Mouse (Mus musculus): ENCODE results near the gene Gm38119. TPM values are rescaled to one million over a fixed set of nuclear protein-coding genes. Genes with fewer than 3 reads are reported as not detected.

Gm38119 gene
- 0.45 and 1.1 TPM in 2 replicates for polyA plus RNA-seq (2012; rRNA removed)

DNA sequence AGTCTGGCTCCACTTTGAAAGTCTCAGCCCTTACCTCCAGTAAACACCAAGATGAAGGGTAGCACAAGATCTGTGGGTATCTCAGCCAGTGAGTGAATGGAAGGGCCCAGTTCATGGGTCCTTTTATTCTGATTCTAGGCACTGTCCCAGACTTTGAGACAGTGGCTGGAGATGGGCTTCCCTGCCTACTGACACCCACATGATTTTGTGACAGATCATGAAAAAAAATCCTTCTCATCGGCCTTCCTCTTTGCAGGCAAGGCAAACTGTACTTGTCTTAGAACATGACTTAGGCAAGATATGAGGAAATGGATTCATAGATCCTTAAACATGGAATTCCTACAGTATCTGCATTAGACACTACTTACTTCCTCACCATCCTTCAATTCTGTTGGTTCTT is at the start of gene Gm38119:
Gene Gm38119, minus strand, starts transcription at position 101 of the 400 bp plus-strand sequence.

DNA sequence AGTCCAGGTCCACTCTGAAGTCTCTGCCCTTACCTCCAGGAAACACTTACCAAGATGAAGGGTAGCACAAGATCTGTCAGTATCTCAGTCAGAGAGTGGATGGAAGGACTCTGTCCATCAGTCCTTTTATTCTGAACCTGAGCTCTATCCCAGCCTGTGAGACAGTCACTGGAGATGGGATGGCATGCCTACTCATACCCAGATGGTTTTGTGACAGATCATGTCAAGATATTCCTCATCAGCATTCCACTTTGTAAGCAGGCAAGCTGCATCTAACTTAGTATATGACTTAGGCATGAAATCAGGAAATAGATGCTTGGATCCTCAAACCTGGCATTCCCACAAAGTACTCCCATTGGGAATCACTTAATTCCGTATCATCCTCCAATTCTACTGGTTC is 39.9 kb upstream of the Gm38119 start, which contains the start of gene Lce1i:
Gene Lce1i, minus strand, starts transcription at position 101 of the 400 bp plus-strand sequence.

GRCm38 (mm10) chr3:92764965-92765364 is 26.1 kb upstream of the Gm38119 start, which contains the start of gene Lce1h:
Gene Lce1h (minus strand): TSS chr3:92765065.

DNA sequence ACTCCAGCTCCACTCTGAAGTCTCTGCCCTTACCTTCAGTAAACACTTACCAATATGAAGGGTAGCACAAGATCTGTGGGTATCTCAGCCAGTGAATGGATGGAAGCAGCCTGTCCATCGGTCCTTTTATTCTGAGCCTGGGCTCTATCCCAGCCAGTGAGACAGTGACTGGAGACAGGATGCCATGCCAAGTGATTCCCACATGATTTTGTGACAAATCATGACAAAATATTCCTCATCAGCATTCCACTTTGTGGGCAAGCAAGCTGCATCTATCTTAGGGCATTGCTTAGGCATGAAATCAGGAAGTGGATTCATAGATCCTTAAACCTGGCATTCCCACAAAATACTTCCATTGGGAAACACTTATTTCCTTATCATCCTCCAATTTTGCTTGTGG is 13.3 kb upstream of the Gm38119 start, which contains the start of gene Lce1g:
Gene Lce1g, minus strand, starts transcription at position 101 of the 400 bp plus-strand sequence.

GRCm38 (mm10) chr3:92720250-92720649 is 18.6 kb downstream of the Gm38119 start, which contains the start of gene Lce1f:
Gene Lce1f (minus strand): TSS chr3:92720350.

DNA sequence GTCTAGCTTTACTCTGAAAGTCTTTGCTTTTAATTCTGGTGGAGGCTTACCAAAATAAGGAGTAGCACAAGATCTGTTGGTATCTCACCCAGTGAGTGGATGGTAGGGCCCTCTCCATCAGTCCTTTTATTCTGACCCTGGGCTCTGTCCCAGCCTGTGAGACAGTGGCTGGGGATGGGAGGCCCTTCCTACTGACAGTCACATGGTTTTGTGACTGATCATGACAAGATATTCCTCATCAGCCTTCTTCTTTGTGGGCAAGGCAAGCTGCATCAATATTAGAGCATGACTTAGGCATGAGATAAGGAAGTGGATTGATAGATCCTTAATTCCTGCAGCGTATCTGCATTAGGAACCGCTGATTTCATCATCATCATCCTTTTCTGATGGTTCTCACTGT is 29.9 kb downstream of the Gm38119 start, which contains the start of gene Lce1e:
Gene Lce1e, minus strand, starts transcription at position 101 of the 400 bp plus-strand sequence.

Other genes with a start within 250 kb of the Gm38119 start
- gene Sprr4, start 238.6 kb downstream of the Gm38119 start, polyA plus RNA-seq (2012; rRNA removed), result not detected in 2 replicates
- gene 2310046K23Rik, start 204.6 kb downstream of the Gm38119 start, polyA plus RNA-seq (2012; rRNA removed), result 0.13 and 0.28 TPM in 2 replicates
- gene Ivl, start 165.4 kb downstream of the Gm38119 start, polyA plus RNA-seq (2012; rRNA removed), result 1.8 and 2.7 TPM in 2 replicates
- gene Smcp, start 150.1 kb downstream of the Gm38119 start, polyA plus RNA-seq (2012; rRNA removed), result not detected in 2 replicates
- gene 2210017I01Rik, start 131.6 kb downstream of the Gm38119 start, polyA plus RNA-seq (2012; rRNA removed), result 2.9 and 3.0 TPM in 2 replicates
- gene Lce6a, start 117.4 kb downstream of the Gm38119 start, polyA plus RNA-seq (2012; rRNA removed), result 0.77 and 3.0 TPM in 2 replicates
- gene Lce1a1, start 90.8 kb downstream of the Gm38119 start, polyA plus RNA-seq (2012; rRNA removed), result 113 and 390 TPM in 2 replicates
- 117 and 331 TPM in 2 replicates for gene Lce1b, start 82.2 kb downstream of the Gm38119 start, polyA plus RNA-seq (2012; rRNA removed)
- 97.3 and 328 TPM in 2 replicates for gene Lce1a2, start 68.8 kb downstream of the Gm38119 start, polyA plus RNA-seq (2012; rRNA removed)
- 108 and 297 TPM in 2 replicates for gene Lce1c, start 59.8 kb downstream of the Gm38119 start, polyA plus RNA-seq (2012; rRNA removed)
- gene Lce1d, start 51.9 kb downstream of the Gm38119 start, polyA plus RNA-seq (2012; rRNA removed), result 105 and 245 TPM in 2 replicates
- 50.9 and 159 TPM in 2 replicates for gene Lce1e, start 30.0 kb downstream of the Gm38119 start, polyA plus RNA-seq (2012; rRNA removed)
- 83.4 and 310 TPM in 2 replicates for gene Lce1f, start 18.7 kb downstream of the Gm38119 start, polyA plus RNA-seq (2012; rRNA removed)
- gene Lce1g, start 13.2 kb upstream of the Gm38119 start, polyA plus RNA-seq (2012; rRNA removed), result 41.5 and 134 TPM in 2 replicates
- gene Lce1h, start 26.0 kb upstream of the Gm38119 start, polyA plus RNA-seq (2012; rRNA removed), result 63.4 and 161 TPM in 2 replicates
- 70.5 and 204 TPM in 2 replicates for gene Lce1i, start 39.8 kb upstream of the Gm38119 start, polyA plus RNA-seq (2012; rRNA removed)
- 58.0 and 193 TPM in 2 replicates for gene Lce1j, start 51.4 kb upstream of the Gm38119 start, polyA plus RNA-seq (2012; rRNA removed)
- 34.9 and 89.6 TPM in 2 replicates for gene Lce1k, start 68.8 kb upstream of the Gm38119 start, polyA plus RNA-seq (2012; rRNA removed)
- 21.1 and 65.4 TPM in 2 replicates for gene Kprp, start 88.2 kb upstream of the Gm38119 start, polyA plus RNA-seq (2012; rRNA removed)
- 33.4 and 88.8 TPM in 2 replicates for gene Lce1l, start 112.2 kb upstream of the Gm38119 start, polyA plus RNA-seq (2012; rRNA removed)
- 17.7 and 52.2 TPM in 2 replicates for gene 2310050C09Rik, start 131.1 kb upstream of the Gm38119 start, polyA plus RNA-seq (2012; rRNA removed)
- gene Lce3a, start 187.1 kb upstream of the Gm38119 start, polyA plus RNA-seq (2012; rRNA removed), result 68.7 and 136 TPM in 2 replicates
- 78.3 and 161 TPM in 2 replicates for gene Lce3b, start 193.9 kb upstream of the Gm38119 start, polyA plus RNA-seq (2012; rRNA removed)
- gene Lce3c, start 205.4 kb upstream of the Gm38119 start, polyA plus RNA-seq (2012; rRNA removed), result 184 and 421 TPM in 2 replicates
- 26.4 and 44.7 TPM in 2 replicates for gene Lce3d, start 218.3 kb upstream of the Gm38119 start, polyA plus RNA-seq (2012; rRNA removed)
- gene Lce3e, start 228.0 kb upstream of the Gm38119 start, polyA plus RNA-seq (2012; rRNA removed), result 54.0 and 187 TPM in 2 replicates

Measured in stomach, adult 2 months (tissue).